Mouse (Mus musculus) olfactory bulb, adult 2 months (tissue): ENCODE data around the gene Mapre1. TPM values are rescaled to one million over a fixed set of nuclear protein-coding genes. Genes with fewer than 3 reads are reported as not detected.

ENCODE experiments used
- H3K27ac ChIP-seq: fragments of 200-500 bp; 2 replicates; pipeline ENCODE4 v1.5.1; 2012; ENCODE audit warnings: low read depth, low read length; ENCODE audit not compliant: insufficient read depth
- H3K4me1 ChIP-seq: fragments of 200-500 bp; 2 replicates; pipeline ENCODE4 v1.6.1; 2012; ENCODE audit warnings: low read length; ENCODE audit not compliant: control insufficient read depth, insufficient read depth
- H3K4me3 ChIP-seq: fragments of 200-500 bp; 2 replicates; pipeline ENCODE4 v1.5.1; 2012; ENCODE audit warnings: mild to moderate bottlenecking, low read depth, low read length, moderate library complexity; ENCODE audit not compliant: insufficient read depth
- CTCF ChIP-seq: fragments of 200-500 bp; IDR thresholded peaks from 2 replicates; pipeline ENCODE4 v1.5.1; 2012; ENCODE audit warnings: low read depth, mild to moderate bottlenecking, low read length, moderate library complexity; ENCODE audit not compliant: insufficient read depth
- POLR2A ChIP-seq: fragments of 200-500 bp; IDR thresholded peaks from 2 replicates; pipeline ENCODE4 v1.6.1; 2012; ENCODE audit warnings: mild to moderate bottlenecking, low read depth, low read length, moderate library complexity; ENCODE audit not compliant: insufficient read depth
- WGBS: fragments of 180-500 bp; shearing (Covaris S2); methylation state at CpG from one replicate; pipeline ENCODE4 v1.1.7; 2018; 5-methylcytosine and 5-hydroxymethylcytosine counted together
- polyA plus RNA-seq: library from polyadenylated mRNA; stranded (reverse); fragments of >200 nt; gene quantifications from 2 replicates; pipeline ENCODE4 v1.2.4, GENCODE M21; 2012; ENCODE audit warnings: low replicate concordance; ENCODE audit not compliant: missing spikeins, insufficient read depth, insufficient read length

The Mapre1 gene
- polyA plus RNA-seq, 1 experiment: 41.3 TPM

DNA sequence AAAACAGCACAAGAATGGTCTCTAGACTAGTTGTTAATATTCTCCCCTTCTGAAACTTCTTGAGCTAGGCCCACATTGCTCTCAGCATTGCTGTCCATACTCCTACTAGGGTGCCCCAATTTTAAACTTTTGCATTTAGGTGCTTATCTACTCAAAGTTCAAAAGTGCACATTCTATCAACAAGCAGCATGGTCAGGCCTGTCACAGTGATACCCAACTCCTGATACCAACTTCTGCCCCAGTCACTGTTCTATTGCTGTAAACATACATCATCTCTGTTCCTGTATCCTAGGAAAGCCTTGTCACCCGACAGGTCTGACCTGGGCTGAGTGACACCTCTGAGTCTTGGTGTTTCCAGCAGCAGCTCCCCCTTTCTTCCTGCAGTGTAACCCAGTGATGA, 18.0 kb upstream of the Mapre1 start:
- 85% methylated on average over 1 of the region's 1 CpGs for WGBS
- Histone ChIP-seq H3K4me3 (no peak overlapping the region), H3K4me1 (no peaks in the 10 kb centered on the region), H3K27ac (no peak overlapping the region)
- TF ChIP-seq CTCF: no peak
- TF ChIP-seq POLR2A: no peak

DNA sequence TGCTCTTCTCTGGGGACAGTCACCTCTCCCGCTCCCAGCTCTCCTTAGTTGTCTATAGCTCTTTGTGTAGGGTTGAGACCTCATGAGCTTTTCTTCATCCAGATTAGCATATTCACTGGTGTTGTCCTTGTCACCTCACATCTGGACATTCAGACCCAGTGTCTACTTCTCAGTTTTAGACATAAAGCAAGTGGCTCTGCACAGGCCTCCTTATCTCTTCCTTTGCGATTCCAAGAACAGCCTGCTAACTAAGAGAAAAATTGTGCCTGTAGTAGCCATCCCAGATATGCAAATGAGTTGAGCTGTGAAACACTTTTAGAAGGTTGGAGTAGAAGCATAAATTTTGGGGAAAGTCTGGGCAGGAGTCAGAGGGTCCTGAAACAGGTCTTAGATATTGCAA, 16.6 kb upstream of the Mapre1 start:
- Histone ChIP-seq H3K4me3 (no peak overlapping the region), H3K27ac (no peak overlapping the region), H3K4me1 (no peaks in the 10 kb centered on the region)
- WGBS: 76% methylated on average over 2 of the region's 2 CpGs
- TF ChIP-seq POLR2A (no peak), CTCF (no peak)

DNA sequence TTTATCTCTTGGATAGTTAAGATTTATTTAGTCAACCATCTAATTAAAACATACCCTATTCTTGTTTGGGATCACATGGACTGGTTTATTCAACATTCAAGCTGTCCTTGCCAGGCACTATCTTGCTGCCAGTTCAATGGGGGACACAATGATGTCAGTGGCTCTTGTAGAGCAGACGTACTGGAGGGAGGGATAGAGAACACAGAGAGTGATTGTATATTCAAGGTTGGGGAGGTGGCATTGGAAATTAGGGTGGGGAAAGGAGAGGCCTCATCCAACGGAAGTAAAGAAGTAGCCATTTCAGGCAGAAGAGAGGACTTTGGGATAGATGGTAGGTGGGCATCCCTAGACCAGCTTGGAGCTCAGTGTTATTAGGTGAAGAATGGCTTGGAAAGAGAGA, 16.2 kb upstream of the Mapre1 start:
- H3K27ac ChIP-seq: no peak overlapping the region
- H3K4me3 ChIP-seq: no peak overlapping the region
- TF ChIP-seq CTCF (no peak), POLR2A (no peak)
- H3K4me1 ChIP-seq: no peaks in the 10 kb centered on the region
- WGBS: 70% methylated on average over 2 of the region's 2 CpGs

- H3K27ac ChIP-seq: no peak overlapping the region
- no peak for TF ChIP-seq CTCF
- TF ChIP-seq POLR2A: no peak
- 90% methylated on average over 4 of the region's 4 CpGs for WGBS
- H3K4me1 ChIP-seq: no peaks in the 10 kb centered on the region
- no peak overlapping the region for H3K4me3 ChIP-seq
Measured at GRCm38 (mm10) chr2:153725291-153725690, 15.8 kb upstream of the Mapre1 start.

GRCm38 (mm10) chr2:153734033-153734432, 7.0 kb upstream of the Mapre1 start:
- H3K27ac ChIP-seq: no peak overlapping the region
- no peak overlapping the region for H3K4me3 ChIP-seq
- TF ChIP-seq POLR2A (no peak), CTCF (no peak)
- no peaks in the 10 kb centered on the region for H3K4me1 ChIP-seq
- 82% methylated on average over 4 of the region's 4 CpGs for WGBS

GRCm38 (mm10) chr2:153741437-153742065, 477 bp downstream of the Mapre1 start:
- WGBS: 1% methylated on average over 56 of the region's 56 CpGs
- TF ChIP-seq POLR2A (no peak), CTCF (no peak)
- Histone ChIP-seq H3K27ac (peak overlapping the region; percentile 62), H3K4me3 (peak overlapping the region; percentile 86), H3K4me1 (peaks cover 2% of the 10 kb centered on the region)

DNA sequence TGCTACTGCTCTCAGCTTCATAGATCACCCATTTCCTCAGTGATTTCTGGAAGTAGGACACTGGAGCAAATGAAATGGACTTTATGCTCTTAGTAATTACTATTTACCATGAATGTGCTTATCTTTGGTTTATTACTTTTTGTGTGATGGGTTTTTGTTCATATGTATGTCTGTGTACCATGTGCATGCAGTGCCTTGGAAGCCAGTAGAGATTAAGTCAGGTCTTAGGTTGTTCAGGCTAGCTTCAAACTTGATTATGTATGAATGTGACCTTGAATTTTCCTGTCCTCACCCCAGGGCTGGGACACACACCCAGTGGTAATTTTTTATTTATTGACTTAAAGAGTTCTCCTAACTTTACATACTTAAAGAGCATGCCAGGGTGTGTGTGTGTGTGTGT, 6.9 kb downstream of the Mapre1 start:
- Histone ChIP-seq H3K4me3 (no peak overlapping the region), H3K4me1 (peaks cover 4% of the 10 kb centered on the region; the same call in 1 of the 2 replicates), H3K27ac (no peak overlapping the region)
- no peak for TF ChIP-seq POLR2A
- no peak for TF ChIP-seq CTCF

DNA sequence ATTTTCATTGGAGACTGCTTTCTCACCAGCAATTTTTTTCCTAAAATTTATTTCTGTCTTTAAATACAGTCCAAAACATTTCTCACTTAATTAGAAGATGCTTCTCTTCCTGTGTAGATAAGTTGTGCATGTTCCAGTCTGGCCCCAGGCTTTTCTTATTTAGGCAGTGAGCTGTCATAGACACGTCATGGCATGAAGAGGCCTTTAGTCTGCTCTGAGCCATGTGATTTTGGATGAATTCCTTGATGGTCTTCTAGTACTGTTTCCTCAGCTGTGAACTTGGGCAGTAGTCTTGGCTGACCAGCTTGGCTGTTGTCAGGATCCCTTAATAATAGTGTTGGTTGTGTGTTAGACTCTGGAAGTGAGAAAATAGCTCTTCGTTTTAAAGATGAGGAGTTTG, 9.3 kb downstream of the Mapre1 start:
- 30% methylated on average over 2 of the region's 2 CpGs for WGBS

GRCm38 (mm10) chr2:153762121-153762520, 21.0 kb downstream of the Mapre1 start:
- TF ChIP-seq CTCF (no peak), POLR2A (no peak)
- Histone ChIP-seq H3K4me3 (no peak overlapping the region), H3K4me1 (no peaks in the 10 kb centered on the region), H3K27ac (no peak overlapping the region)
- WGBS: 90% methylated on average over 5 of the region's 5 CpGs

More for the DNA sequence above, 9.3 kb downstream of the Mapre1 start:
- Histone ChIP-seq H3K4me1 (peaks cover 4% of the 10 kb centered on the region; the same call in 1 of the 2 replicates), H3K4me3 (no peak overlapping the region), H3K27ac (peak overlapping the region; percentile 21; the same call in 1 of the 2 replicates)
- TF ChIP-seq CTCF (no peak), POLR2A (no peak)
